Mouse (Mus musculus) frontal cortex, postnatal 10 days (tissue): ENCODE measurements around the gene Gm38100.

ENCODE experiments used
- DNase-seq, 2 experiments: peaks; one replicate each; pipeline ENCODE4 v3.0.0; 2022; ENCODE audit warnings: low spot score in 2 of 2, mixed read lengths in 1 of 2

Gene Gm38100

GRCm38 (mm10) chr1:175967004-175967745 lies 47.0 kb downstream of the Gm38100 start:
- no peak for DNase-seq

DNA sequence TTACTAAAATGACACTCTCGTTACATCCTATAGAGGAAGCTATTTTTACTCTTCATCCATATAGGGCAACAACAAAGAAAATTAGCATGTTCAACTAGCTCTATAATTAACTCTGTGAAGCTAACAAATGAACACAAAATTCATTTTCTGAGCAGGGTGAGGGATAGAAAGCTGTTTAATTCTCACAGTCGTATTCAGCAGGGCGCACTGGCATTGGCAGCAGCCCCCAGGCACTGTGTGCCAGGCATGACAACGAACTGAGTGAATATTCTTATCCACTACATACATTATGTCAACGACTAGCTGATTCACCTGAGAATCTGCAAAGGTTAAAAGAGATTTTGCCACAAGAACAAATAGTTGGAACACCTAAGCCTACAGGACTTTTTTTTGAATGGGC lies 50.6 kb downstream of the Gm38100 start:
- DNase-seq = no peak
